Mouse (Mus musculus) hindbrain, embryonic 15.5 days (tissue): Measurements from ENCODE around the gene Lrp6. TPM values are rescaled to one million over a fixed set of nuclear protein-coding genes. Genes with fewer than 3 reads are reported as not detected.

Experiments
- ATAC-seq: fragments of 200-750 bp; cut with Nextera tagmentation; 2 replicates; pipeline ENCODE4 v1.8.0; 2017; ENCODE audit warnings: low read depth, moderate number of reproducible peaks, moderate TSS enrichment; ENCODE audit not compliant: low FRiP score
- H3K27ac ChIP-seq: fragments of 300-500 bp; sonication (generic); replicated peaks from 2 replicates; pipeline ENCODE4 v1.5.1; 2015; ENCODE audit warnings: mild to moderate bottlenecking, inconsistent platforms
- H3K27me3 ChIP-seq: fragments of 300-500 bp; sonication (generic); 2 replicates; pipeline ENCODE4 v1.6.1; 2015; ENCODE audit warnings: control low read depth, inconsistent platforms
- H3K36me3 ChIP-seq: fragments of 300-500 bp; sonication (generic); 2 replicates; pipeline ENCODE4 v1.6.1; 2015; ENCODE audit warnings: control low read depth, inconsistent platforms
- H3K4me1 ChIP-seq: fragments of 300-500 bp; sonication (generic); replicated peaks from 2 replicates; pipeline ENCODE4 v1.6.1; 2015; ENCODE audit warnings: control low read depth, inconsistent platforms
- H3K4me2 ChIP-seq: fragments of 300-500 bp; sonication (generic); 2 replicates; pipeline ENCODE4 v1.6.1; 2015; ENCODE audit warnings: moderate library complexity, mild to moderate bottlenecking, inconsistent platforms
- H3K4me3 ChIP-seq: fragments of 300-500 bp; sonication (generic); 2 replicates; pipeline ENCODE4 v1.5.1; 2015; ENCODE audit warnings: mild to moderate bottlenecking, inconsistent platforms
- H3K9ac ChIP-seq: fragments of 300-500 bp; sonication (generic); 2 replicates; pipeline ENCODE4 v1.6.1; 2015; ENCODE audit warnings: inconsistent platforms
- H3K9me3 ChIP-seq: fragments of 300-500 bp; sonication (generic); 2 replicates; pipeline ENCODE4 v1.6.1; 2016; ENCODE audit warnings: control low read depth, inconsistent platforms
- WGBS: fragments of 180-500 bp; shearing (Covaris S2); methylation state at CpG from one replicate; pipeline ENCODE4 v1.1.7; 2015; 5-methylcytosine and 5-hydroxymethylcytosine counted together
- polyA plus RNA-seq: library from polyadenylated mRNA; unstranded; fragments of >200 nt; fragmentation: Nextera tagmentation; extraction: Ambion mirVana; gene quantifications from 2 replicates; pipeline ENCODE4 v1.2.1, GENCODE M21; 2015

Gene Lrp6
- polyA plus RNA-seq, 1 experiment from 2014 or later = 16.4 TPM

- Histone ChIP-seq H3K9me3 (no peaks in the 10 kb centered on the region), H3K36me3 (no peaks in the 10 kb centered on the region), H3K9ac (no peak overlapping the region), H3K27ac (no peak overlapping the region), H3K27me3 (no peaks in the 10 kb centered on the region), H3K4me3 (no peak overlapping the region), H3K4me2 (no peak overlapping the region), H3K4me1 (no peaks in the 10 kb centered on the region)
- 68% methylated on average over 1 of the region's 1 CpGs for WGBS
- ATAC-seq = no peak
Measured at GRCm38 (mm10) chr6:134599239-134599638, 32.5 kb upstream of the Lrp6 start.

DNA sequence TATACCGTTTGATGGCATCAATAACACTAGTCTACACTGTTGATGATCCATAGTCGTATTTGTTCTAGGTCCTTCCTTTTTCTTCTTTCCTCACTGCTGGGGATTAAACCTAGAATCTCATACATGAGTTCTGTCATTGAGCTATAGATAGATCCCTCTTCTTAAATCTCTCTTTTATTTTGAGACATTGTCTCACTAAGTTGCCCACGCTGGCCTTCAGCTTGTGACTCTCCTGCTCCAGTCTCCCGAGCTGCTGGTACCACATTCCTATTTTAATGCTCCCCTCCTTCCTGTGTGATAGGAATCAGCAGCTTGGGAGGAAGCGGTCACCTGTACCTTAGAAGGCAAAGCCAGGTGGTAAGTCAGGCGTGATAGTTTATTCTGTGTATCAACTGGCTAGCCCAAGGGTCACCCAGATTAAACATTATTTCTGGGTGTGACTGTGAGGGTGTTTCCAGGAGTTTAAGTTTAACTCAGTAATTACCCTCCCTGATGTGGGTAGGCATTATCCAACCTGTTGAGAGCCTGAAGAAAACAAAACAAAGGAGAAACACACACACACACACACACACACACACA is 31.0 kb upstream of the Lrp6 start:
- 90% methylated on average over 6 of the region's 6 CpGs for WGBS
- Histone ChIP-seq H3K4me2 (no peak overlapping the region), H3K9me3 (no peaks in the 10 kb centered on the region), H3K9ac (no peak overlapping the region), H3K4me1 (no peaks in the 10 kb centered on the region), H3K27me3 (no peaks in the 10 kb centered on the region), H3K4me3 (no peak overlapping the region), H3K36me3 (no peaks in the 10 kb centered on the region), H3K27ac (no peak overlapping the region)
- no peak for ATAC-seq

- 79% methylated on average over 21 of the region's 21 CpGs for WGBS
- H3K27me3 ChIP-seq = no peaks in the 10 kb centered on the region
- no peaks in the 10 kb centered on the region for H3K4me1 ChIP-seq
- no peak overlapping the region for H3K4me3 ChIP-seq
- no peak for ATAC-seq
- no peaks in the 10 kb centered on the region for H3K9me3 ChIP-seq
- H3K4me2 ChIP-seq = no peak overlapping the region
- H3K36me3 ChIP-seq = no peaks in the 10 kb centered on the region
- H3K9ac ChIP-seq = no peak overlapping the region
- no peak overlapping the region for H3K27ac ChIP-seq
Measured at GRCm38 (mm10) chr6:134594569-134595442, 28.0 kb upstream of the Lrp6 start.

GRCm38 (mm10) chr6:134591614-134592013 is 24.8 kb upstream of the Lrp6 start:
- H3K36me3 ChIP-seq = no peaks in the 10 kb centered on the region
- H3K4me3 ChIP-seq = no peak overlapping the region
- no peaks in the 10 kb centered on the region for H3K9me3 ChIP-seq
- no peak for ATAC-seq
- 93% methylated on average over 2 of the region's 2 CpGs for WGBS
- H3K4me1 ChIP-seq = no peaks in the 10 kb centered on the region
- H3K27me3 ChIP-seq = no peaks in the 10 kb centered on the region
- no peak overlapping the region for H3K27ac ChIP-seq
- H3K9ac ChIP-seq = no peak overlapping the region
- no peak overlapping the region for H3K4me2 ChIP-seq

DNA sequence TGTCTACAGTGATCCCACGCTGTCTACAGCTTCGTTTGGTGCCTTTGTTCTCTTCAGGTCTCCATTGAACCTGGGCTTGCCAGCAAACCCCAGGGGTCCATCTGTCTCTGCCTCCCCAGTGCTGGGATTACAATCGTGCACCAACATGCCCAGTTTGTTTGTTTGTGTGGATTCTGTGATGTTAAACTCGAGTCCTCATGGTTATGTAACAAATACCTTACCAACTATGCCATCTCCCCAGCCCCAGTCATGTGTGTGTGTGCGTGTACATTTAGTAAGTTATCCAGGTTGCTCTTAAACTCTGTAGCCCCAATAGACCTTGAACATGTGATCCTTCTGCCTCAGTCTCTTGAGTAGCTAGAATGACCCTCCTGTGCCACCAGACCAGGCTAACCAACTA is 19.5 kb upstream of the Lrp6 start:
- Histone ChIP-seq H3K27me3 (no peaks in the 10 kb centered on the region), H3K4me3 (no peak overlapping the region), H3K9me3 (no peaks in the 10 kb centered on the region), H3K9ac (no peak overlapping the region), H3K4me1 (no peaks in the 10 kb centered on the region), H3K4me2 (no peak overlapping the region), H3K36me3 (no peaks in the 10 kb centered on the region), H3K27ac (no peak overlapping the region)
- 80% methylated on average over 5 of the region's 5 CpGs for WGBS
- no peak for ATAC-seq

GRCm38 (mm10) chr6:134584616-134585015 is 17.9 kb upstream of the Lrp6 start:
- Histone ChIP-seq H3K27ac (no peak overlapping the region), H3K4me1 (no peaks in the 10 kb centered on the region), H3K27me3 (no peaks in the 10 kb centered on the region), H3K9me3 (no peaks in the 10 kb centered on the region), H3K36me3 (no peaks in the 10 kb centered on the region), H3K4me3 (no peak overlapping the region), H3K4me2 (no peak overlapping the region), H3K9ac (no peak overlapping the region)
- no peak for ATAC-seq
- 98% methylated on average over 2 of the region's 2 CpGs for WGBS

DNA sequence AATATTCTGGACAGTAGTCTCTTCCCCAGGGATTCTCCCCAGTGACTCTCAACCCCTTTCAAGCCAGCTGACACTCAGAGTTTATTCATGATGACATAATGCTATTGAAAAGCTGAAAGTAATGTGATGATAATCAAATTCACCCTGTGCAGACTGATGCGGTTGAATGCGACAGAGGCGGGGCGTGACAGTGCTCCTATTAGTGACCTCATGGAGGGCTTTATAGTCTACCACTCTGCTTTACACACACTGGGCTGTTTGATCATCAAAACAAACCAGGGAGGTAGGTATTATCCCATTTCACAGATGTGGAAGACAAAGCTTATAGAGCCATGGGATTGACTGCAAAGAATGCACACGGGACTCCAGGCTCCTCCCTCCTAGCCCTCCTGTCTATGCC is 15.3 kb upstream of the Lrp6 start:
- 26% methylated on average over 5 of the region's 5 CpGs for WGBS
- Histone ChIP-seq H3K4me3 (no peak overlapping the region), H3K9ac (no peak overlapping the region), H3K4me2 (no peak overlapping the region), H3K9me3 (no peaks in the 10 kb centered on the region), H3K36me3 (no peaks in the 10 kb centered on the region), H3K27me3 (no peaks in the 10 kb centered on the region), H3K4me1 (no peaks in the 10 kb centered on the region), H3K27ac (no peak overlapping the region)
- ATAC-seq = no peak

DNA sequence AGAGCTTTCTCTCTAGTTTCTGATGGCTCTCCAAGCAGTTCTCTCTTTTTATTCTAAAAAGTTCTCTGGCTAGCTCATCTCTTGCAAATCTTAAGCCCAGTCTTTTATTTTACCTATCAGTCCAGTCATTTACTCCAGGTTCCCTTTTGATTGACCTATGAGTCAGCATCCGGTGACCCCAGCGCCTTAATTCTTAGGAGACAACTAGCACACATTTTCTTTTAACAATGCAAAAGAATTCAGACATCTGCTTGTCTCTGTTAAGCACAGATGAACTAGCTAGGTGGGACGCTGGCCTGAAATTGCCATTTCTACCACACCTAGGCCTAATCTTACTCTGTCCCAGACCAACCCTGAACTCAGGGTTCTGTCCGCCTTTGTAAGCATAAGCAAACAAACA is 12.7 kb upstream of the Lrp6 start:
- Histone ChIP-seq H3K9me3 (no peaks in the 10 kb centered on the region), H3K9ac (no peak overlapping the region), H3K4me3 (no peak overlapping the region), H3K4me1 (no peaks in the 10 kb centered on the region), H3K36me3 (no peaks in the 10 kb centered on the region), H3K4me2 (no peak overlapping the region), H3K27ac (no peak overlapping the region), H3K27me3 (no peaks in the 10 kb centered on the region)
- WGBS = 92% methylated on average over 4 of the region's 4 CpGs
- ATAC-seq = no peak

- Histone ChIP-seq H3K27me3 (no peaks in the 10 kb centered on the region), H3K4me1 (no peaks in the 10 kb centered on the region), H3K4me3 (no peak overlapping the region), H3K9ac (no peak overlapping the region), H3K4me2 (no peak overlapping the region), H3K9me3 (no peaks in the 10 kb centered on the region), H3K36me3 (no peaks in the 10 kb centered on the region), H3K27ac (no peak overlapping the region)
- ATAC-seq = no peak
- 60% methylated on average over 6 of the region's 6 CpGs for WGBS
Measured at GRCm38 (mm10) chr6:134578039-134578438, 11.3 kb upstream of the Lrp6 start.

DNA sequence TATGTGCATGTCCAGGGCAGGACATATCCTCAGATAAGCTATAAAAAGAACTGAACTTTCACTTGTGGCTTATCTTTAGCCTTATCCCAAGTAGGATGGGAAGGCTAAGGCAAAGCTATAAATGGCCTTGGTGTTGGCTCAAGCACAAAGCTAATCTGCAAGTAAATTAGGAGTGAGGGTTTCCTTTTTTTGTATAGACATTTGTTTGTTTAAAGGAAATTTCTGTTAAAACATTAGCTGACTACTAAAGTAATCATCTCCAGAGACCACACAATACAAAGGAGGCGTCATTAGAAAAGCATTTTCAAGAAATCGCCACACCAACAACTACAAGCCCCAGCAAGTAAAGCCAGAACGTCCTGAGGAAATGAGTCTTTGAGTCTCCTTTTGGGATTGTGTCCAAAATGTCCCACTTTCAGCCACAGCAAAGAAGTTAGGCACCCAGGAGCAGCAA is 8.6 kb upstream of the Lrp6 start:
- Histone ChIP-seq H3K36me3 (no peaks in the 10 kb centered on the region), H3K4me3 (no peak overlapping the region), H3K9ac (no peak overlapping the region), H3K4me1 (no peaks in the 10 kb centered on the region), H3K27me3 (no peaks in the 10 kb centered on the region), H3K9me3 (no peaks in the 10 kb centered on the region), H3K27ac (no peak overlapping the region), H3K4me2 (no peak overlapping the region)
- WGBS = 73% methylated on average over 3 of the region's 3 CpGs
- no peak for ATAC-seq

DNA sequence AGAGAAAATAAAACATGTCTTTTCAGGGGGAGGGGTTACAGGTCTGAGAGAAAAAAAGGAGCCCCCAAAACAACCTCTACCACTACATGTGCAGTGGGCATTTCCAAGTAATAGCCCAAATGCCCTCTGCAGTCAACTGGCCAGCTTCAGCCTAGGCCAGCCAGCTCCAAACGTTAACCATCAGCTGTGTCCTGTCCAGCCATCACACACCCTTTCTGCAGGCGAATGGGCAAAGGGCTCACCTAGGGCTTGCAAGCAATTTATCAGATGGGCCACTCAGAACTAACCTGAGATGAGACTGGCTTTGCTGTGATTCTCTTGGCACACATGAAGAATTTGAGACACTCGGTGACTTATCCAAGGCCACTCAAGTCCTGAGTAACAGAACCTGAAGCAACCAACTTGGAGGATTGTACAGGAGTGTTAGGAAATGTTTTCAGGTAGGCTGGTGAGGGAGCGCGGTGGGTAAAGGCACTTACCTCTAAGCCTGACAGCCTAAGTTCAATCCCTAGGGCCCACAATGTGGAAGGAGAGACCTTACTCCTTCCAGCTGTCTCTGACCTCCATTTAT is 1.3 kb upstream of the Lrp6 start:
- Histone ChIP-seq H3K27ac (no peak overlapping the region), H3K4me3 (no peak overlapping the region), H3K27me3 (no peaks in the 10 kb centered on the region), H3K4me2 (no peak overlapping the region), H3K9me3 (no peaks in the 10 kb centered on the region), H3K36me3 (no peaks in the 10 kb centered on the region), H3K9ac (no peak overlapping the region), H3K4me1 (peaks cover 18% of the 10 kb centered on the region)
- WGBS = 73% methylated on average over 5 of the region's 5 CpGs
- no peak for ATAC-seq

DNA sequence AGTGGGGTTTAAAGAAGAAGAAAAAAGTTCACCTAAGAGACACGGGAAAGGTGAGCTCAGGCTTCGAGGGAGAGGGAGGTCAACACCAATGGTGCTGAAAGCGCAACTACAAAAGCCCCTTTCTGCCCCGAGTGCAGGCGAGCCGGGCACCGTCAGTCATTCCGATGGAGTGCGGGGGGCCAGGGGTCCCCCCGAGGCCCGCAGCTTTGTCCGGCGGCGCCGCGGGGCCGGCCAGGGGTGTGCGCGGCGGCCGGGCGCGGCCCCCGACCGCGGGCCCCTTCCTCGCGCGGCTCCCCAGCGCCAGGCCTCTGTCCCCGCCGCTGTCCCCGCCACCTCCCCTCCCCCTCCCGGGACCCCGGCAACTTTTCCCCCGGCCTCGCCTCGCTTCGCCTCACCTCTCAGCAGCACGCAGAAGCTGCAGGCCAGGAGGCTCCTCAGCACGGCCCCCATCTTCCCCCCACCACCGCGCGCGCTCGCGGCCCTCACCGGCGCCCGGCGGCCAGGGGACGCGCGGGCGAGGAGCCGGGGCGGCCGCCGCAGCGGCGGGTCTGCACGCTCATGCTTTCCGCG is 432 bp downstream of the Lrp6 start:
- H3K9ac ChIP-seq = peak overlapping the region; percentile 96
- ATAC-seq = peak; percentile 83
- peaks cover 21% of the 10 kb centered on the region for H3K4me1 ChIP-seq

More for the DNA sequence above, 432 bp downstream of the Lrp6 start:
- Histone ChIP-seq H3K27ac (peak overlapping the region; percentile 100), H3K4me2 (peak overlapping the region; percentile 66), H3K27me3 (no peaks in the 10 kb centered on the region), H3K4me3 (peak overlapping the region; percentile 98), H3K9me3 (no peaks in the 10 kb centered on the region), H3K36me3 (no peaks in the 10 kb centered on the region)
- WGBS = 0% methylated on average over 57 of the region's 64 CpGs
